Mouse (Mus musculus) forebrain, embryonic 14.5 days (tissue): ENCODE measurements at regions not wholly inside any gene's neighbourhood (a gene's known extent, or its start where the extent isn't known, plus 50 kb on each side); places are given as distances from the start of the nearest gene placed in this dataset.
"Not testable (repeated sequence)": the region's sequence is repeated elsewhere in the genome, so short reads cannot be mapped to it uniquely, and the experiment has no call there.

Experiments used
- ATAC-seq: fragments of 200-750 bp; cut with Nextera tagmentation; 2 replicates; pipeline ENCODE4 v1.8.0; 2017; ENCODE audit warnings: mild to moderate bottlenecking, moderate library complexity
- DNase-seq: peaks from one replicate; pipeline ENCODE4 v3.0.0-alpha.2; 2015; ENCODE audit warnings: low spot score
- H3K27ac ChIP-seq: fragments of 300-500 bp; sonication (generic); 2 replicates; pipeline ENCODE4 v1.5.1; 2014; ENCODE audit warnings: low read depth, mild to moderate bottlenecking, control low read depth, low read length, moderate library complexity
- H3K27me3 ChIP-seq: fragments of 300-500 bp; sonication (generic); replicated peaks from 2 replicates; pipeline ENCODE4 v1.6.1; 2014; ENCODE audit warnings: low read length, control low read depth, mixed read lengths; ENCODE audit not compliant: control insufficient read depth, insufficient read depth
- H3K36me3 ChIP-seq: fragments of 300-500 bp; sonication (generic); 2 replicates; pipeline ENCODE4 v1.6.1; 2014; ENCODE audit warnings: low read length, control low read depth; ENCODE audit not compliant: control insufficient read depth, insufficient read depth
- H3K4me1 ChIP-seq: fragments of 300-500 bp; sonication (generic); 2 replicates; pipeline ENCODE4 v1.6.1; 2014; ENCODE audit warnings: antibody characterized with exemption, low read length, control low read depth; ENCODE audit not compliant: control insufficient read depth, insufficient read depth
- H3K4me2 ChIP-seq: fragments of 300-500 bp; sonication (generic); 2 replicates; pipeline ENCODE4 v1.6.1; 2014; ENCODE audit warnings: mild to moderate bottlenecking, control low read depth, low read length
- H3K4me3 ChIP-seq: fragments of 300-500 bp; sonication (generic); 2 replicates; pipeline ENCODE4 v1.5.1; 2014; ENCODE audit warnings: low read depth, low read length, control low read depth
- H3K9ac ChIP-seq: fragments of 300-500 bp; sonication (generic); 2 replicates; pipeline ENCODE4 v1.6.1; 2014; ENCODE audit warnings: mild to moderate bottlenecking, low read length, control low read depth, moderate library complexity
- H3K9me3 ChIP-seq: fragments of 300-500 bp; sonication (generic); replicated peaks from 2 replicates; pipeline ENCODE4 v1.6.1; 2016; ENCODE audit warnings: low read length, control low read depth, mixed read lengths; ENCODE audit not compliant: control insufficient read depth
- WGBS: fragments of 180-500 bp; shearing (Covaris S2); extraction: QIAGEN DNeasy Blood & Tissue Kit; methylation state at CpG from one replicate; pipeline ENCODE4 v1.1.7; 2014; 5-methylcytosine and 5-hydroxymethylcytosine counted together

DNA sequence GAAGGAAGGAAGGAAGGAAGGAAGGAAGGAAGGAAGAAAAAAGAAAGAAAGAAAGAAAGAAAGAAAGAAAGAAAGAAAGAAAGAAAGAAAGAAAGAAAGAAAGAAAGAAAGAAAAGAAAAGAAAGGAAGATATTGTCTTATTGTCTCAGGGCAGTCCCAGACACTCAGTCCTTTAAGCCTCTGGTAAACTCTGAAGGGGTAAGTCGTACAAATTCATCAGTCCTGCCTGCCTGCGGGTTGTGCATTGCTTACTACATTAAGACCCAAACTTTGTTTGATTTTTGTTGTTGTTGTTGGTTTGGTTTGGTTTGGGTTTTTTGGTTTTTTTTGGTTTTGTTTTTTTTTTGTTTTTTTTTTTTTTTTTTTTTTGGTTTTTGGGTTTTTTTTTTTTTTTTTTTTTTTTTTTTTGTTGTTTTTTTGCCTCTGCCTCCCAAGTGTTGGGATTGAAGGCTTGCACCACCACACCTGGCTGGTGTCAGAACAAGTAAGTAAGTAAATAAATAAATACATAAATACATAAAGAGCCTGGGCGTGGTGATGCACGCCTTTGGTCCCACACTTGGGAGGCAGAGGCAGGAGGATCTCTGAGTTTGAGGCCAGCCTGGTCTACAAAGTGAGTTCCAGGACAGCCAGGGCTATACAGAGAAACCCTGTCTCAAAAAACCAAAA, 1365.2 kb downstream of the Zfp704 start:
- ATAC-seq, result not testable (repeated sequence)

DNA sequence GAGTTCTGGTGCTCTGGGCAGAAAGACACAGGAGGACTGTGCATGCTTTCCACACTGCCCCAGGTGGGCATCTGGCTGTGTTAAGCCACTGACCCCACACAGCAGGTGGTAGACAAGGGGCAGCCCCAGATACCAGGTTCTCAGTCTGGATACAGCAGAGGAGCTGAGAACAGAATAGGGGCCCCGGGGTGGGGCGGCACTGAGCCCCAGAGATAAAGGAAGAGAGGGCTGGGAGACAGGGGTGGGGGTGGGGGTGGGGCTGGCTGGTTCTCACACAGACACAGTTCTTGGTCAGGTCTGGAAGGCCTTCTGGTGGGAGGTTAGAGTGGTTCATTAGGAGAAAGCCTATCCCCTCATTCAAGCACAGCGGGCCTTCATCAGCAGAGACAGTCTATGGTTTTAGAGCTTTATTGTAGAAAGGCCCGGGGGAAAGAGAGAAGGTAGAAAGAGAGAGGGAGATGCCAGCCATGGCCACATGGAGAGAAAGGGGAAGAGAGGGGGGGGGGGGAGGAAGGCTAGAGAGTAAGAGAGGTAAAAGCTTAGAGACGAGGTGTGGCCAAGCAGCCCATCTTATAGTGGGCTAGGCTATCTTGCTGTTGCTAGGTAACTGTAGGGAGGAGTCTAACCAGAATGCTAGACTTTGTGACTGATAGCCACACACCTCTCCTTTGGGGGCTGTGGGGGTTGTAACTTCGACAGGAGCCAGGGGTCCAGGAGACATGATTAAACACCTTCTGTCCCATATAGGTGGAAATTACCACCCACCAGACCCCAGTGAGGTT, 1403.1 kb downstream of the Zfp704 start:
- Histone ChIP-seq H3K4me3 (no peak overlapping the region), H3K4me2 (no peak overlapping the region), H3K9ac (no peak overlapping the region), H3K27ac (no peak overlapping the region), H3K9me3 (no peaks in the 10 kb centered on the region), H3K4me1 (no peaks in the 10 kb centered on the region), H3K27me3 (no peaks in the 10 kb centered on the region), H3K36me3 (no peaks in the 10 kb centered on the region)
- no peak for ATAC-seq
- no peak for DNase-seq
- 68% methylated on average over 6 of the region's 6 CpGs for WGBS

More for the DNA sequence above, 1365.2 kb downstream of the Zfp704 start:
- not testable (repeated sequence) for H3K4me1 ChIP-seq, H3K36me3 ChIP-seq, H3K9me3 ChIP-seq, H3K27me3 ChIP-seq, H3K4me3 ChIP-seq, H3K9ac ChIP-seq, H3K27ac ChIP-seq, H3K4me2 ChIP-seq
- peak; percentile 37 for DNase-seq
- 93% methylated on average over 4 of the region's 4 CpGs for WGBS

- 72% methylated on average over 4 of the region's 4 CpGs for WGBS
- peak; percentile 9 for DNase-seq
- H3K27me3 ChIP-seq, result no peaks in the 10 kb centered on the region
These were observed 1446.9 kb downstream of the Zfp704 start for GRCm38 (mm10) chr3:8163030-8163429.

DNA sequence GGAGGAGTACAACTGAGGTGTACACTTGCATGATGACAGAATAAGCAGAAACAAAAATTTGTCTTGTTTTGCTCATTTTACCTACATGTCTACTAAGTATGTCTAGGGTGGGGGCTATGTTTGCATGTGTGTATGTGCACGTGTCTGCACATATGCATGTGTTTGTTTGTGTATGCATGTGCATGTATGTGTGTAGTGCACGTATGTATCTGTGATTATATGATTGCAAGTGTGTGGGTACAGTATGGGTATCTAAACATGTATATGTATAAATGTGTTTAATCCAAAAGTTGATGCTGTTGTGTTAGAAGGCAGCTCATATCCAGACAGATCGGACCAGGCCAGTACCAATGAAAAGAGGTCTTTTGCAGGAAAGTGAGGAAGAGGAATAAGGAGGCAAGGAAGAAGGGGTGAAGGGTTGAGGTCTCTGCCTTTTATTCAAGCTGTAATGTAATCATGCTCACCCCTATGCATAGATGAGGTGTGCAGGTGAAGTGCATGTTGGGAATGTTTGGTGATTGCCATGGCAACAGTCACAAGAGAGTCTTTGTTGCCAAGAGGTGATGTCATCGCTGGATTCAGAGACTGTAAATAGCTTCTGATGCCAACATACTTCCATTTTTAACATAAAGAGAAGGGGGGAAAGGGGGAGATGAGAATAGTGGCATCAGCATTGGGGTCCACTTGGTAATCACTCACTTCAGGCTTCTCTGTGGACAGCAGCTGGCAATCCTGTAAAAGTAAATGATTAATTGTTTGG, 1447.7 kb downstream of the Zfp704 start:
- Histone ChIP-seq H3K4me3 (no peak overlapping the region), H3K4me1 (no peaks in the 10 kb centered on the region), H3K4me2 (no peak overlapping the region), H3K27me3 (no peaks in the 10 kb centered on the region), H3K9ac (no peak overlapping the region), H3K36me3 (no peaks in the 10 kb centered on the region), H3K27ac (no peak overlapping the region), H3K9me3 (no peaks in the 10 kb centered on the region)
- ATAC-seq (peak; percentile 95), DNase-seq (peak; percentile 94)
- WGBS, result 55% methylated on average over 4 of the region's 4 CpGs

More at GRCm38 (mm10) chr3:8163030-8163429, 1446.9 kb downstream of the Zfp704 start:
- Histone ChIP-seq H3K4me2 (no peak overlapping the region), H3K27ac (no peak overlapping the region), H3K9me3 (no peaks in the 10 kb centered on the region), H3K4me1 (no peaks in the 10 kb centered on the region), H3K36me3 (no peaks in the 10 kb centered on the region), H3K4me3 (no peak overlapping the region), H3K9ac (no peak overlapping the region)
- ATAC-seq, result peak; percentile 36; the same call in 1 of the 2 replicates

DNA sequence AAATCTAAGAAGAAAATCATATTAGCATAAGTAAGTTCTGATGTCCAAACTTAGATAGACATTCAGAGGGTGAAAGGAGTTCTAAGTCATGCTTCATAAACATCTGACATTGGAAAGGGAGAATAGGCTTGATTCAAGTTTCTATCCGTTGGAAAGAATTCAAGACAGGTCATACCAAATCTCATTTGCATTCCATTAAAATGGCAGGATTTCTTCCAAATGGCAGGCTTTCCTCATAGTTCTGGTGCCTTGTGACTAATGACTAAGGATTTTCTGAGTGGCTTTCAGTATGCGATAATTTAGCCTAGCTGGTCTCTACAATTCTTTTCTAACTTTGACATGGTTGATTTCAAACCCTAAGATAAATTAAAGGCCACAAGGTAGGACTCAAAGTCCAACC, 1466.9 kb downstream of the Zfp704 start:
- peak; percentile 21; the same call in 1 of the 2 replicates for ATAC-seq

DNA sequence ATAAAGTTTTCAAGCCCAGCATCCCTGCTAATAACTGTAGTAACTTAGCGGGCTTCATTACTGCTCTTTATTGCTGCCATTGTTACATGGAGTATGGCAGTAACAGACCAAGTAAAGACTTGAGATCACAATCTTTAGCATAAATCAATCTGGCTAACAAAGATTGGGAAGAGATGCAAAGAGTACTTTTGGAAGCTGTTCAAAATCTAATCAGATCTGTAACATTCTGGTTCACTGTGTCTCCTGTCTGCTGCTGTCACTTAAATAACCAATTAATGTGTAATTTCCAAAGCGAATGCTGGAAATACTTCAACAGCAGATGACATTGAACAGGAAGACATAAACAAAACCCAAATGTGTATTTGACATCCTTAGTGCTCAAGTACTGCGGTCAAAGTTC, 1467.7 kb downstream of the Zfp704 start:
- Histone ChIP-seq H3K4me1 (no peaks in the 10 kb centered on the region), H3K27ac (no peak overlapping the region), H3K9me3 (peaks cover 5% of the 10 kb centered on the region; the same call in 1 of the 2 replicates), H3K9ac (no peak overlapping the region), H3K36me3 (no peaks in the 10 kb centered on the region), H3K4me3 (no peak overlapping the region), H3K4me2 (no peak overlapping the region), H3K27me3 (no peaks in the 10 kb centered on the region)
- DNase-seq (peak; percentile 84), ATAC-seq (peak; percentile 91)
- WGBS, result 52% methylated on average over 3 of the region's 3 CpGs

More for the DNA sequence above, 1466.9 kb downstream of the Zfp704 start:
- Histone ChIP-seq H3K4me2 (no peak overlapping the region), H3K27ac (no peak overlapping the region), H3K36me3 (no peaks in the 10 kb centered on the region), H3K27me3 (no peaks in the 10 kb centered on the region), H3K4me3 (no peak overlapping the region), H3K9me3 (peaks cover 6% of the 10 kb centered on the region; the same call in 1 of the 2 replicates), H3K4me1 (no peaks in the 10 kb centered on the region), H3K9ac (no peak overlapping the region)
- DNase-seq, result peak; percentile 75
- 37% methylated on average over 2 of the region's 2 CpGs for WGBS

DNA sequence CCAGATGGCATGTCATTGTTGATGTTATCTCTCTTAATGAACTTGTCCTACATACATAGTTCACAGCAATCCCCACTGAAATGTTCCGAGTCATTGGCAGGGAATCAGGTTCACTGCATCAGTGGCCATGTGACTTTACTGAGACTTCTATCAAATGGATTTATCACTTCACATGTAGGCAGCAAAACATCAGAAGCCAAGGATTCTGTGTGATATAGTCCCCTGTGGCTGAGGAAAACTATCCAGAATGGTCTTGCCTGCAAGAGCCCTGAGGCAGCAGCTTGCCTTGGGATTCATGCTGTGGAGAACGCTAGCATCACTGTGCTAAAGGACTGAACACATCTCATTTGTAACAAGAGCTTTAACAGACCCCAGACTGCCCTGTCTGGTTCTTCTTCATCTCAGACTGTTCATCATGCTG, 1468.2 kb downstream of the Zfp704 start:
- no peak overlapping the region for H3K4me2 ChIP-seq
- H3K9me3 ChIP-seq, result no peaks in the 10 kb centered on the region; the same call in 1 of the 2 replicates
- no peak overlapping the region for H3K4me3 ChIP-seq
- DNase-seq (peak; percentile 20), ATAC-seq (peak; percentile 40; the same call in 1 of the 2 replicates)
- H3K27me3 ChIP-seq, result no peaks in the 10 kb centered on the region
- H3K27ac ChIP-seq, result no peak overlapping the region
- WGBS, result 59% methylated on average over 2 of the region's 2 CpGs
- no peaks in the 10 kb centered on the region for H3K4me1 ChIP-seq
- H3K36me3 ChIP-seq, result no peaks in the 10 kb centered on the region
- H3K9ac ChIP-seq, result no peak overlapping the region

- H3K4me2 ChIP-seq, H3K9me3 ChIP-seq, H3K4me1 ChIP-seq, H3K4me3 ChIP-seq, H3K36me3 ChIP-seq, H3K27ac ChIP-seq, H3K9ac ChIP-seq, H3K27me3 ChIP-seq, ATAC-seq, DNase-seq: not testable (repeated sequence)
- 15% methylated on average over 1 of the region's 1 CpGs for WGBS
These were observed 1486.2 kb downstream of the Zfp704 start for GRCm38 (mm10) chr3:8123641-8124040.
